Mouse (Mus musculus): ENCODE measurements around the gene Smim11. TPM values are rescaled to one million over a fixed set of nuclear protein-coding genes. Genes with fewer than 3 reads are reported as not detected.
A peak's percentile ranks its signal among the peaks of the same experiment; 100 is the strongest.

The Smim11 gene
- polyA plus RNA-seq, 1 experiment from 2014 or later, result 123 TPM

- Histone ChIP-seq H3K27ac (ENCODE audit: low read depth, low read length) (no peak overlapping the region), H3K4me2 (ENCODE audit: low read depth, low read length, severe bottlenecking) (no peak overlapping the region), H3K9ac (ENCODE audit: low read length) (no peak overlapping the region), H3K4me1 (replicated peaks; ENCODE audit: control insufficient read depth, insufficient read depth, low read length) (no peaks in the 10 kb centered on the region), H3K36me3 (ENCODE audit: control insufficient read depth, insufficient read depth, low read length) (no peaks in the 10 kb centered on the region; the same call in 1 of the 2 replicates), H3K9me3 (ENCODE audit: control insufficient read depth, low read length) (no peaks in the 10 kb centered on the region), H3K27me3 (ENCODE audit: control insufficient read depth, insufficient read depth, low read length) (no peaks in the 10 kb centered on the region), H3K4me3 (ENCODE audit: low read depth, low read length) (no peak overlapping the region)
- WGBS, result 79% methylated on average over 3 of the region's 3 CpGs
- ATAC-seq (replicated peaks; ENCODE audit: low FRiP score), result no peak
- DNase-seq (ENCODE audit: low spot score), result no peak
These were observed 6.9 kb downstream of the Smim11 start for GRCm38 (mm10) chr16:92307947-92308346.

DNA sequence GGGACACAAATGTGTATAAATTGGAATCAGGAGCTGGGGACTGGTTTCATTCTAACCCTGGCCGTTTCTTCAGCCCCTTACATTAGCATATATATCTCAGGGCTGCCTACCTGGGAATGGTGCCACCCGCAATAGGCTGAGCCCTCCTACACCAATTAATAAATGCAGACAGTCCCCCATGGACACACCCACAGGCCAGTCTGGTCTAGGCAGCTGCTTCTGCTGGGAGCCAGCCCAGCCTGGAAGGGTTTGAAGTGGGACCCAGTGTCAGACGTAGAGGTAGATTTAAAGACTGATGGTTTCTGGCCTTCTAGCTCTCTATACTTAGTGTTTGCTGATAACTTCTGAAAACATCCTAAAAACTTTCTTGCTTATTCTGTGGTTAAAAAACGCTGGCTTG is 8.0 kb downstream of the Smim11 start:
- DNase-seq (ENCODE audit: low spot score) (no peak), ATAC-seq (replicated peaks; ENCODE audit: low FRiP score) (0 out of 2 replicates have a peak, but pooled peaks have one; percentile 44)
- Histone ChIP-seq H3K27ac (ENCODE audit: low read depth, low read length) (no peak overlapping the region), H3K36me3 (ENCODE audit: control insufficient read depth, insufficient read depth, low read length) (no peaks in the 10 kb centered on the region; the same call in 1 of the 2 replicates), H3K27me3 (ENCODE audit: control insufficient read depth, insufficient read depth, low read length) (no peaks in the 10 kb centered on the region), H3K9ac (ENCODE audit: low read length) (no peak overlapping the region), H3K4me1 (replicated peaks; ENCODE audit: control insufficient read depth, insufficient read depth, low read length) (no peaks in the 10 kb centered on the region), H3K4me2 (ENCODE audit: low read depth, low read length, severe bottlenecking) (no peak overlapping the region), H3K4me3 (ENCODE audit: low read depth, low read length) (no peak overlapping the region), H3K9me3 (ENCODE audit: control insufficient read depth, low read length) (no peaks in the 10 kb centered on the region)
- WGBS, result 47% methylated on average over 4 of the region's 4 CpGs

DNA sequence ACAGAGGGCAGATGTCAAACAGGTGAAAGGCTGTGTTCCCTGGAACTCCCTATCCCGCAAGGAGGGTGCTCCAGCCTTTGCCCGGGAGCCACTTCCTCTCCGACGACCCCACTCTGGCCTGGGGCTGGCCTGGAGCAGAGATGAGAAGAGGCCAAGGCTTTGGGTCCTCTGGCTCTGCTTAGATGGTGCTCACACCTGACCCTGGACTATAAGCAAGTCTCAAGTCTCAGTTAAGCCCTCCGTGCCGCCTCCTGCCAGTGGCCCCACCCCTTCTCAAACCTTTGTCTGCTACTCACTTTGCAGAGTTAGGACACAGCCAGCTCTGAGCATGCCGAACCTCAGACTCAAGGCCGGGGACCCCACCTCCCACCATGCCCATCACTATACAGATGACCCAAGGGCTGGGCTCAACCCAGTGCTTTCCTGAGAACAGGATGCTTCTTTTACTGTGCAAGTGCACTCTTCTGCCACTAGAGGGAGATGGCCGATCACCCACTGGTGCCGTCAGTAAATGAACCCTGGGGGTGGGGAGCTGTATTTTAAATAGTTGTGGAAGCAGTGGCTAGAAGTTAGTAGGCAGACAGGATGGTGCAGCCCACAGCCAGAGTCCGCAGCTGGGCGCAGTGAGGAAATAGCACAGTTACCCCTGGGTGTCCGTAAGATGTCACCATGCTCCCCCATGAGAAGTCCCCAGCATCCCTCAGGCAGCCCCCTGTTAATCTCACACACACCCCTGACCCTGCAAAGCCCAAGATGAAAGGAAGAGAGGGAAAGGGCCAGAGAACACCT is 13.1 kb downstream of the Smim11 start:
- WGBS, result 52% methylated on average over 13 of the region's 13 CpGs
- Histone ChIP-seq H3K27ac (ENCODE audit: low read depth, low read length) (no peak overlapping the region), H3K9ac (ENCODE audit: low read length) (no peak overlapping the region), H3K4me2 (ENCODE audit: low read depth, low read length, severe bottlenecking) (no peak overlapping the region), H3K4me1 (replicated peaks; ENCODE audit: control insufficient read depth, insufficient read depth, low read length) (0 out of 2 replicates have a peak, but pooled peaks cover 2% of the 10 kb centered on the region), H3K27me3 (ENCODE audit: control insufficient read depth, insufficient read depth, low read length) (no peaks in the 10 kb centered on the region), H3K9me3 (ENCODE audit: control insufficient read depth, low read length) (no peaks in the 10 kb centered on the region), H3K36me3 (ENCODE audit: control insufficient read depth, insufficient read depth, low read length) (no peaks in the 10 kb centered on the region), H3K4me3 (ENCODE audit: low read depth, low read length) (no peak overlapping the region)
- DNase-seq (ENCODE audit: low spot score) (peak; percentile 66), ATAC-seq (replicated peaks; ENCODE audit: low FRiP score) (peak; percentile 85)

DNA sequence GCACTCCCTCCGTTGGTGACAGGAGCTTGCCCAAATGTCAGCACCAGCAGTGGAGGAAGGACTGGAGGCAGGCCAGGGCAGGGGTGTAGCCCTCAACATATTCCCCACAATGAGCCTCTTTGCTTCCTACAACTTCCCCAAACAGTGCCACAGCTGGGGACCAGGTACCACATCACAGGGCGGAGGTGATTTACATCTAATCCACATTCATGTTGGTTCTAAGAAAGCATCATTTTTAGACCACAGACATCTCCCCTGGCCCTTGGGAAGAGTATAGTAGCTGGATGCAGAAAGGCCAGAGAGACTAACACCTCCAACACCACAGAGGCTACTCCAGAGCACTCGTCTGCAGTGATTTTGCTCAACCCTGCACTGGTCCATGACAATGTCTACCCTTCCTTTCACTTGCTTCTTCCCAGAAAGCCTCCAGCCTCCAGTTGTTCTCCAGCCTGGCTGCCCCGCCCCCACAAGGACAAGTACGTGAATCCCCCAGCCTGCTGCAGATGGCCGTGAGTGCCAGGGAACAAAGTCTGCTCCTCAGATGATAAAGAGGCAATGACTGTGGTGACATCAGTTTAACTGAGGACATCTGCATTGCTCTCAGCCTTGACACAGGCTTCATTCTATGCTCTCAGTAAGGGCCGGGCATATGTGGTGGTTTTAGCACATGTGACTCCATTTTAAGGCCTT is 15.1 kb downstream of the Smim11 start:
- no peaks in the 10 kb centered on the region for H3K27me3 ChIP-seq (ENCODE audit: control insufficient read depth, insufficient read depth, low read length)
- H3K36me3 ChIP-seq (ENCODE audit: control insufficient read depth, insufficient read depth, low read length), result no peaks in the 10 kb centered on the region
- ATAC-seq (replicated peaks; ENCODE audit: low FRiP score) (no peak), DNase-seq (ENCODE audit: low spot score) (no peak)
- no peak overlapping the region for H3K9ac ChIP-seq (ENCODE audit: low read length)
- no peak overlapping the region for H3K4me3 ChIP-seq (ENCODE audit: low read depth, low read length)
- no peaks in the 10 kb centered on the region for H3K9me3 ChIP-seq (ENCODE audit: control insufficient read depth, low read length)
- 84% methylated on average over 7 of the region's 7 CpGs for WGBS
- H3K4me2 ChIP-seq (ENCODE audit: low read depth, low read length, severe bottlenecking), result no peak overlapping the region
- no peak overlapping the region for H3K27ac ChIP-seq (ENCODE audit: low read depth, low read length)
- H3K4me1 ChIP-seq (replicated peaks; ENCODE audit: control insufficient read depth, insufficient read depth, low read length), result 0 out of 2 replicates have a peak, but pooled peaks cover 2% of the 10 kb centered on the region

GRCm38 (mm10) chr16:92319353-92320109 is 18.4 kb downstream of the Smim11 start:
- DNase-seq (ENCODE audit: low spot score), result peak; percentile 70
- no peak overlapping the region for H3K9ac ChIP-seq (ENCODE audit: low read length)
- no peaks in the 10 kb centered on the region for H3K9me3 ChIP-seq (ENCODE audit: control insufficient read depth, low read length)
- peaks cover 4% of the 10 kb centered on the region; the same call in 1 of the 2 replicates for H3K4me1 ChIP-seq (replicated peaks; ENCODE audit: control insufficient read depth, insufficient read depth, low read length)
- H3K27ac ChIP-seq (ENCODE audit: low read depth, low read length), result no peak overlapping the region
- ATAC-seq (replicated peaks; ENCODE audit: low FRiP score), result no peak
- no peak overlapping the region for H3K4me3 ChIP-seq (ENCODE audit: low read depth, low read length)
- no peaks in the 10 kb centered on the region for H3K36me3 ChIP-seq (ENCODE audit: control insufficient read depth, insufficient read depth, low read length)
- H3K4me2 ChIP-seq (ENCODE audit: low read depth, low read length, severe bottlenecking), result no peak overlapping the region
- no peaks in the 10 kb centered on the region for H3K27me3 ChIP-seq (ENCODE audit: control insufficient read depth, insufficient read depth, low read length)
- 67% methylated on average over 20 of the region's 20 CpGs for WGBS

GRCm38 (mm10) chr16:92320361-92320760 is 19.3 kb downstream of the Smim11 start:
- WGBS, result 84% methylated on average over 3 of the region's 3 CpGs
- ATAC-seq (replicated peaks; ENCODE audit: low FRiP score), result no peak
- Histone ChIP-seq H3K9ac (ENCODE audit: low read length) (no peak overlapping the region), H3K4me3 (ENCODE audit: low read depth, low read length) (no peak overlapping the region), H3K4me2 (ENCODE audit: low read depth, low read length, severe bottlenecking) (no peak overlapping the region), H3K4me1 (replicated peaks; ENCODE audit: control insufficient read depth, insufficient read depth, low read length) (peaks cover 8% of the 10 kb centered on the region; the same call in 1 of the 2 replicates), H3K36me3 (ENCODE audit: control insufficient read depth, insufficient read depth, low read length) (no peaks in the 10 kb centered on the region), H3K27me3 (ENCODE audit: control insufficient read depth, insufficient read depth, low read length) (no peaks in the 10 kb centered on the region), H3K9me3 (ENCODE audit: control insufficient read depth, low read length) (no peaks in the 10 kb centered on the region), H3K27ac (ENCODE audit: low read depth, low read length) (no peak overlapping the region)
- DNase-seq (ENCODE audit: low spot score), result no peak

DNA sequence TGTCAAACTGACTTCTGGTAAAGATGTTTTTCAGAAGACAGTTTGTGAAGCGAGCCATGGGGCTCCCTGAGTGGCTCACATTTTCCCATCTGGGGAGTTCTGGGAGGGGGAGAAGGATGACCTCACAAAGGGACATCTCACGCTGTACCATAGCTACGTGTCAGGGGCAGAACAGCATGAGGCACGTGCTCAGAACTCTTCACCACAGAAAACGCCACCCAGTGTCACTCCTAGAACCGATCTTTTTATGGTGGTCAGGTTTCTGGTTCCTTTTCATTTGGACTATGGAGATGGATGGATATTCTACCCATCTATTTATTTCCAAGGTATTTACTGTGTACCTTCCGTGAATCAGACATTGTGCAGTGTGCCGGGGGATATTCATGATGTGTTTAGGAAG is 20.3 kb downstream of the Smim11 start, which contains the start of gene Fam243:
Gene Fam243 (minus strand): TSS at position 101 of the 400 bp plus-strand sequence.
- no peak for ATAC-seq (replicated peaks; ENCODE audit: low FRiP score)
- no peak within 1 kb of the TSS for H3K4me2 ChIP-seq (ENCODE audit: low read depth, low read length, severe bottlenecking)
- no peak within 1 kb of the TSS for H3K4me3 ChIP-seq (ENCODE audit: low read depth, low read length)
- no peak within 1 kb of the TSS for H3K27ac ChIP-seq (ENCODE audit: low read depth, low read length)
- DNase-seq (ENCODE audit: low spot score), result no peak
- 93% methylated on average over 8 of the region's 8 CpGs for WGBS
- H3K9me3 ChIP-seq (ENCODE audit: control insufficient read depth, low read length), result no peaks in the 10 kb centered on the region
- no peak within 1 kb of the TSS for H3K9ac ChIP-seq (ENCODE audit: low read length)
- H3K27me3 ChIP-seq (ENCODE audit: control insufficient read depth, insufficient read depth, low read length), result no peaks in the 10 kb centered on the region; the same call in none of the 2 replicates
- H3K36me3 ChIP-seq (ENCODE audit: control insufficient read depth, insufficient read depth, low read length), result no peaks in the 10 kb centered on the region
- peaks cover 8% of the 10 kb centered on the region; the same call in 1 of the 2 replicates for H3K4me1 ChIP-seq (replicated peaks; ENCODE audit: control insufficient read depth, insufficient read depth, low read length)

GRCm38 (mm10) chr16:92324309-92325061 is 23.4 kb downstream of the Smim11 start:
- no peaks in the 10 kb centered on the region; the same call in none of the 2 replicates for H3K27me3 ChIP-seq (ENCODE audit: control insufficient read depth, insufficient read depth, low read length)
- 28% methylated on average over 7 of the region's 7 CpGs for WGBS
- H3K4me2 ChIP-seq (ENCODE audit: low read depth, low read length, severe bottlenecking), result no peak overlapping the region
- H3K4me1 ChIP-seq (replicated peaks; ENCODE audit: control insufficient read depth, insufficient read depth, low read length), result peaks cover 8% of the 10 kb centered on the region; the same call in 1 of the 2 replicates
- H3K9me3 ChIP-seq (ENCODE audit: control insufficient read depth, low read length), result no peaks in the 10 kb centered on the region
- no peak overlapping the region for H3K9ac ChIP-seq (ENCODE audit: low read length)
- H3K36me3 ChIP-seq (ENCODE audit: control insufficient read depth, insufficient read depth, low read length), result no peaks in the 10 kb centered on the region
- ATAC-seq (replicated peaks; ENCODE audit: low FRiP score) (no peak), DNase-seq (ENCODE audit: low spot score) (no peak)
- no peak overlapping the region for H3K27ac ChIP-seq (ENCODE audit: low read depth, low read length)
- no peak overlapping the region for H3K4me3 ChIP-seq (ENCODE audit: low read depth, low read length)
